Mouse (Mus musculus) liver, postnatal 0 days (tissue): ENCODE data around the gene Spocd1.

Experiments used
- CTCF ChIP-seq: sonication (generic); IDR thresholded peaks from 2 replicates; pipeline ENCODE4 v1.5.1; 2016; ENCODE audit warnings: antibody characterized with exemption, low read depth
- EP300 ChIP-seq: IDR thresholded peaks from 2 replicates; pipeline ENCODE4 v1.6.1; 2016; ENCODE audit warnings: antibody characterized with exemption, low read depth, mild to moderate bottlenecking

DNA sequence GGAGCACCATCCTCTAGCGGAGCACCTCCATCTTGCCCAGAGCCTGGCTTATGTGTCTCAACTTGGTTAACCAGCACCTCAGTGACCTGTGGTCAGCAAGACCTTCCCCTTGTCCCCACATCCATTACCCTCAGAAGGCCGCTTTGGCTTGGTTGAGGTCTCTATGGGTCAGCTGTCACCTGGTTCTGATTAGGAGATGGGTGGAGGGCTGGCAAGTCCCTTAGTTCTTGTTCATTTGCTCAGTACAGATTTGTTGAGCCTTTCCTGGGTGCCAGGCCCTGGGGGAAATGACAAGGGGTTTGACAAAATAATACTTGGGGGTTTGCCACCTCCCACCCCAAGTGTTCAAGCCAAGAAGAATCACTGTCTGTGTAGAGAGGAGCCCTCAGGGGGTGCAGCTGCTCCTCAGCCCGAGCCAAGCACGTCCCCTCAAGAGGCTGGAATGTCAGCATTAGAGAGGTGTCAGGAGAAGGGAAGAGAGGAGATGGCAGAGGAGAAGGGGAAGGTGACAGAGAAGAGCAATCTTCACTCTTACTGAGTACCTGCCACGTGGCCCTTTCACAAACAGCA, 23.3 kb downstream of the Spocd1 start:
- no peak for TF ChIP-seq CTCF
- no peak for TF ChIP-seq EP300
